Mouse (Mus musculus): Measurements from ENCODE around the gene Slc25a28. TPM values are rescaled to one million over a fixed set of nuclear protein-coding genes. Genes with fewer than 3 reads are reported as not detected.

Slc25a28 gene
- polyA plus RNA-seq (2012): 41.9 and 43.3 TPM in 2 replicates

DNA sequence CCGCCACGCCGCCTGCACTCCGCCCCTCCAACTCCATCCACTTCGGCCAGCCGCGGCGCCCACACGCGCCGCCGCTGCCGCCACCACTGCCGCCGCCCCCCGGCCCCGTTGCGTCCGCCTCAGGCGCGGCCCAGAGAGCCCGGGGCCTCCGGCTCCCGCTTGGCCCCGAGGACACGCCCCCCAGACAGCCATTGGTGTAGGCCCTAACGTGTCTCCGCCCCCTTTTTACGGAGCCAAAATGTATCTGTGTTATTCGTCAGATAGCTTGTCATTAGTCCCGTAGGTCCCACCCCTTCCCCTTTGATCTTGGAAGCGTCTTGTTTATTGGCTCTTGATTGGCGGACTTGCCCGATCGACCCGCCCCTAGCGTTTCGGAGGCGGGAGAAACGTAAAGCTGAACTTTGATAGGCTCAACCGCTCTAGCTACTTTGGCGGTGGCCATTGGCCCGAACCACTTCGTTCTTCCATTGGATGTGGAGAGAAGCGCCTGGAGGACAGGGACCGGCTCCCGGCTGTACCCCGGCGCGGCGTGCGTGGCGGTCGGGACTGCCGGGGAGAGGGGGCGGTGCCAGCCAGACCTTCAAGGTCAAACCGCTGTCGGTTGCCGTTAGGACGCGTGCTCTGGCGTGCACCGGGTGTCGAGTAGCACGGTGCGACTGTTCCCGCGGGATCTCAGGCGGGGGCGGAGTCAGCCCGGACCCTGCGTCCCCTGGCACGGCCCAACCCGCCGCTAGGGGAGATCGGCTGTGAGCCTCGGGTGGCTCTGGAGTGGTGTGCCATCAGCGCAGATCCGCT lies at the start of gene Slc25a28:
TSS of gene Slc25a28 (minus strand) at position 152 of the 795 bp plus-strand sequence.
- no peak for TF ChIP-seq GATA1 (IDR thresholded peaks at IDR 0.05; ENCODE audit: low read length)

DNA sequence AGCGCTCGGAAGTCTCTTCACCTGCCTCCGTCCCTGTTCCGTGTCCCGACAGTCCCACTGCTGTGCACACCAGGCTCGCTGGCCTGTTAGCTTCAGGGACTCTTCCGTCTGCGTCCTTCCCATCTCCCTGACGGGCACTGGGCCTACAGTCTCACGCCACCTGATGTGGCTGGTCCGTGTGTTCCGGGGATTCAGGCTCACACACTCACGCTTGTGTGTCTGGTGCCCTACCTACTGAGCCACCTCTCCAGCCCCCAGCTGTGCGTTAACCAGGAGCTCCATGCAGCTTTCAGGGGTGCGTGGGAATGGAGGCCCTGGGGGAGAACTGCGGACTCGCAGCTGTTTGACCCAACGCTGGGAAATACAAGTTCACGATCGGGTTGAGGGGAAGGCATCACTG lies 49.5 kb upstream of the Slc25a28 start:
- TF ChIP-seq GATA1 (IDR thresholded peaks at IDR 0.05; ENCODE audit: low read length): no peak

DNA sequence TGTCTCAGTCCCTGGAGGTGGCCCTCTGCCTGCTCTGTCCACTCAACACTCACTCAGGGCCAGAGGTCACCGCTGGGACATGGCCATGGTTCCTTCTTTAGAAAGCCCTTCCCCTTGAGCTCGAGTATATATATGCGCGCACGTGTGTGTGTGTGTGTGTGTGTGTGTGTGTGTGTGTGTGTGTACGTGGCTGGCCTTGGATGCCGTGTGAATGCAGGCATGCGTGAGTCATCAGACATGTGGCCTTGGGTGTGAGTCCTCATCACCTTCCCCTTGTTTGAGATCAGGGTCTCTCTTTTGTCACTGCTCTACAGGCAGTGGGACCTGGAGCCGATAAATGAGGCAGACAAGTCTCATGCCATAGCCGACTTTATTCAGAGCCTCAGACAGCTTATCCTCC lies 48.8 kb upstream of the Slc25a28 start:
- no peak for TF ChIP-seq GATA1 (IDR thresholded peaks at IDR 0.05; ENCODE audit: low read length)

DNA sequence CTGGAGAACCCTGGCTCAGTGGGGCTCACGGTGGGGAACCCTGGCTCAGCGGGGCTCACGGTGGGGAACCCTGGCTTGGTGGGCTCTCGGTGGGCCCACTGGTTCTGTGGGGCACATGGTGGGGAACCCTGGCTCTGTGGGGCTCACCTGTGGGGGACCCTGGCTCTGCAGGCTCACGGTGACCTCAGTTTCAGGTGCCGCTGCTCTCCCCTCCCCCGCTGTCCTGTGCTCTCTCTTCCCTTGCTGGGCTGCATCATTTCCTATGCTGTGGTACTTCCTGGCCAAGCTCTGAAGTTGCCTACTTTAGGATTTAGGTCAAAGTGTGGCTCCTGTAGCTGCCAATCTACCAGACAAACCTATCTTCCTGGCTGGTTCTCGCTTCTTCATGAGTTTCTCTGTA lies 48.2 kb upstream of the Slc25a28 start:
- TF ChIP-seq GATA1 (IDR thresholded peaks at IDR 0.05; ENCODE audit: low read length): no peak

DNA sequence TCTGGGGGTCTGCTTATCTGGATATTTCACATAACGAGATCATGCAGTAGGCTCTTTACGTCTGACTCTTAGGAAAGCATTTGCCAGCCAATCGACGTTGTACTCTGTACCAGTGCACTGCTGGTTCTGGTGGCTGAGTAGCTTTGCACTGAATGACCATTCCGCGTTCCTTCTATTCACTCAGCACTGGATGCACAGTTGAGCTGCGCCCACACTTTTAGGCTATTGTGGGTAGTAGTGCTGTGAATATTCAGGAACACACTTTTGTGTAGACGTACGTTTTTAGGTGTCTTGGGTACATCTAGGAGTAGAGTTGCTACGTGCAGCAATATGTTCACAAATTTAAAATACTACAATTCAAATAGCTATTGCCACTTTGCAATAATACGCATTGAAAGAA lies 45.4 kb upstream of the Slc25a28 start:
- no peak for TF ChIP-seq GATA1 (IDR thresholded peaks at IDR 0.05; ENCODE audit: low read length)

DNA sequence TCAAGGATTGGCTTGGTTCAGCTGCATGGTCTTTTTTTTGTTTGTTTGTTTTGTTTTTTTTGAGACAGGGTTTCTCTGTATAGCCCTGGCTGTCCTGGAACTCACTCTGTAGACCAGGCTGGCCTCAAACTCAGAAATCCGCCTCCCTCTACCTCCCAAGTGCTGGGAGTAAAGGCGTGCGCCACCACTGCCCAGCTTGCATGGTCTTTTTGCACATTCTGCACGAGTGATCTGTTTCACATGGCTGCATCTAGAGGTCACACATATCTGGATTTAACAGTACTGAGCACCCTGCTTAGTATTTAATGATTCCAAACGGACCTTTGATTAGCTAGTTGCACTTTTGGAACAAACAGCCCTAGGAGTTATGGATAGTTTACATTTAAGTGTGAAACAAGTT lies 37.3 kb upstream of the Slc25a28 start:
- no peak for TF ChIP-seq GATA1 (IDR thresholded peaks at IDR 0.05; ENCODE audit: low read length)

DNA sequence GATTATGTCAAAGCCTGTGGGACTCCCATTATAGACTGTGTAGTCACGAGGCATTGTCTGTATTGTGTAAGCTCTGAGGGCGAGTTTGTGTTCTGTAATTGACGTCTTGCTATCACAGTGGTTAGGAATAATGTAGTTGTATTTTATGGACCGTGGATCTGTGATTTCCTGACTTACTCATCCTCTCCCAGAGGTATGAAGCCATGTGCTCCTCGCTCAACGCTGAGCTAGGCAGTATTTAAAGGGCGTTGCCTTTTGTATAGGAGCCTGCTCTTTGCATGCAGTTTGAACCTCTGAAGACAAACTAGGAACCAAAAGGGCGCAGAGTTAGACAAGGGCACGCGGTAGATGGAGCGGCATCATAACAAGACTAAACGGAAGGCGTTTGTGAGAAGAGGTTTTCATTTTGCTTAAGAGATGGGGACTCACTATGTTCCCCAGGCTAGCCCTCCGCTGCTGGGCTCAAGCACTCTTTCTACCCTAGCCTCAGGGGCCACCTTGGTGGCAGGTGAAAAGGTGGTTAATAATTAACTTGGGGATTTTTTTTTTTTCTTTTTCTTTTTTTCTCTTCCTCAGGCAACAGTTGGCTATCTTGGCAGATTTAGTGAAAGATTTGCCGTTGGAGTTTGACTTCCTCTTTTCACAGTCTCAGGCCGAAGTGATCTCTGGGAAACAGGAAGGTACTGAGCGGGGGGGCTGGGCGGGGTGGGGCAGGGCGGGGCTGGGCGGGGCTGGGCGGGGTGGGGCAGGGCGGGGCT lies 36.7 kb upstream of the Slc25a28 start:
- TF ChIP-seq GATA1 (IDR thresholded peaks at IDR 0.05; ENCODE audit: low read length): no peak

DNA sequence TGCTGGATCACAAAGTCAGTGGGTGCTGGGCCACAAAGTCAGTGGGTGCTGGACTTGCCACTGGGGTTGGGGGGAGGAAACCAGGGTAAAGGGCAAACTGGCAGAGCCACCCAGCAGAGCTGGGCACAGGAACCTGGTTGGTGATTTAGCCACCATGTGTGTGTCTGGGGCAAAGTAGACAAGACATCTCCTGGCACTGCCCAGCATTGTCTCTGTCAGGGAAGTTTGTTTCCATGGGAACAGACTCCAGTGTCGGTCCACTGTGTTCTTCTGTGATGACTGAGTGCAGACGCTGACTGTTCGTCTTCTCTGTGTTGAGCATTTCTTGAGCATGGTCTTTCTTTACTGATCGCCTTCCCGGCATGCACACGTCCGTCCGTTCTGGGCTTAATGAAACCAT lies 34.6 kb upstream of the Slc25a28 start:
- TF ChIP-seq GATA1 (IDR thresholded peaks at IDR 0.05; ENCODE audit: low read length): no peak

DNA sequence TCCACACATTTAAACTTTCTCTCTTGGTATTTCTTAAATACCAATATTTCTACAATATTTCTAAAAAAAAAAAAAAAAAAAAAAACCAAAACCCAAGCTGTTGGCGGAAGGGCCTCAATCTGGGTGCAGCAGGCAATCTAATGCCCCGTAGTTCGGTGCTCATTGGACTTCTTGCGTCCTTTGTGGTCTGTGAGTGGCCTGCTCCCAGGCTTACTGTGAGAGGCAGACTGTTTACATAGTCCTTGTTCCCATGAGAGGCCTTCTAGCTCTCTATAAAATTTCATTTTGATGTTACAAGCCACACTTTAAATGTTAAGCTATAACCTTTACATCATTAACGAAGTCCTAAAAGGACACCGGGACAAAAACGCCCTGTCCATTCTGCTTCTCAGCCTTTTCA lies 33.5 kb upstream of the Slc25a28 start:
- no peak for TF ChIP-seq GATA1 (IDR thresholded peaks at IDR 0.05; ENCODE audit: low read length)

DNA sequence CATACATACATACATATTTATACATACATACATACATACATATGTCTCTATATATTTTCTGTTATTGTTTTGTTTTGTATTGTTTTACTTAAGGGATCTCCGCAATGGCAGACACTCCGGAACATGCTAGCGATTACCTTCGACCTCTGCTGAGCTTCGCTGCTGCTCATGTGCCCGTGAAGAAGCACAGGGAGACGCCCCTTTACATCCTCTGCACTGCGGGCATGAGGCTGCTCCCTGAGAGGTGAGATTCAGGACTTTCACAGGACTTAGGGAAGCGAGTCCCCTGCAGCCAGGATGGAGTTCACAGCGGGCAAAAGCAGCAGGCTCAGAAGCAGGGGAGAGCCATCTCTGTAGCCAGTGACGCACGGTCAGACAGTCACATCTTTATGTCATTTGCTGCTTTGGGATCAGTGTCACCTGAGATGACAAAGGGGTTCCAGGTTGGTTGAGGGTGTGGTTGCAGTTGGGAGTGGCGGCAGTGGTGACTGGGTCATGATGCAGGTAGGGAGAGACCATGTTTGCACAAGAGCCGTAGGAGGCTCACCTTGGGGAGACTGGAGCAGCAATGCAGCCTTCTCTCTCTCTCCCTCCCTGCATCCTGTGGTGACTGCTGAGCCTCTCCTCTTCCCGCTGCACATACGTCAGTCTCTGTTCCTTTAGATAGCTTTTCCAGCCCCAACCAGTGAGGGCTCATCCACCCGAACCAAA lies 30.3 kb upstream of the Slc25a28 start:
- no peak for TF ChIP-seq GATA1 (IDR thresholded peaks at IDR 0.05; ENCODE audit: low read length)

DNA sequence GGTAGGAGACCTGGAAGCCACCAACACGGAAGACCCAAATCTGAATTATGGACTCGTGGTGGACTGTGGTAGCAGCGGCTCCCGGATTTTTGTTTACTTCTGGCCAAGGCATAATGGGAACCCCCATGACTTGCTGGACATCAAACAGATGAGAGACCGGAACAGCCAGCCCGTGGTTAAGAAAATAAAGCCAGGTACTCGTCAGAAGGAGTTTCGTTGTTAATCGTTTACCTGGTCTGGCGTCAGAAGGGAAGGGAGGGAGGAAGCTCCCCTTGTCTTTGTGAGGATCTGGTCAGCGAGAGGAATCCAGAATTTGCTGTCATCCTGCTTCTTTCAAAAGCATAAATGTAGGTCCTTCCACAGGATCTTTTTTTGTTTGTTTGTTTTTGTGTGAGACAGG lies 29.5 kb upstream of the Slc25a28 start:
- no peak for TF ChIP-seq GATA1 (IDR thresholded peaks at IDR 0.05; ENCODE audit: low read length)

DNA sequence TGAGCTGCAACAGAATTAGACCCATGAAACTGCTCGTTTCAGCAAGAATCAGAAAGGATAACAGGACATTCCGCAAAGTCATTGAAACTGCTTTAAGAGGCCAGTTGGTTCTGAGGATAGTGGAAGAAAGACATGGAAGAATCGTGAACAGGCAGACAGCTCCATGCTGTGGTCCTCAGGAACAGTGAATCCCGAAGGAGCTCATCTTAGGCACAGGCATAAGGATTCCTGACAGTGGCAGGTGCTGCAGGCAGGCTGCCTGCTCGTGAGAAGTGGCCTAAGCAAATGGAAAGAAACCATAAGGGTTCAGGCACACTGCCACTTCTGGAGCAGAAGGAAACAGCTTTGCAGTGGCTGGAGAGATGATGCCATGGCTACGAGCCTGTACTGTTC lies 25.1 kb upstream of the Slc25a28 start:
- TF ChIP-seq GATA1 (IDR thresholded peaks at IDR 0.05; ENCODE audit: low read length): no peak

DNA sequence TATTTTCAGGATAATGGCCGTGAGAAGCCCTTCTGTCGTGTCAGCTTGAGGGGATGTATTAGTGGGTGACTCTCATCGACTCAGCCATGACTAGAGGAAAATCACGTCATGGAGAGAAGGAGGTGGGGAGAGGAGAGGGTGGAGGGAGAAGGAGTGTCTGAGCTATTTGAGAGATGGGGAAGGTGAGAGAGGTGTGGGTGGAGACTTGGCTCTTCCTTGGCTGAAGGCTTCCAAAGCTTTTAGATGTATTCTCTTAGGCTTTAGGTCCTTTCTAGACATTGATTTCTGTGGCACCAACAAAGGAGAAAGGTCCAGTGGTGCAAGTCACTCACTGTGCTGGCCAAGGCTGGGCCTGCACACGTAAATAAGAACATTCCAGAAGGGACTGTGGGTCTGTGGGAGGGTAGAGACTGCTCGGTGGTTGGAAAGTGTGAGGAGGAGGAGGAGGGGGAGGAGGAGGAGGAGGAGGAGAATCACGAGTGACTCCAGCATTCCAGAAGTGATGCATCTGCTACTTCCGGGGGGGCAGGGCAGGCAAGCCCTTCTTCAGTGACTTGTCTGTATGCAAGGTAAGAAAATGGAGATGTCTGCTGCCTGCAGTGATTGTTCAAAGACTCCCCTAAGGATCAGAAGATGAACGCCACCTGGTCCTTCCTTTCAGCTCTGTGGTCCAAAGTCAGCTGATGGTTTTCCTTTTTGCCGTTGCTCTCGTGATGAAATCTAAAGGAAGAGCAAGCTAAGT lies 24.5 kb upstream of the Slc25a28 start:
- no peak for TF ChIP-seq GATA1 (IDR thresholded peaks at IDR 0.05; ENCODE audit: low read length)

DNA sequence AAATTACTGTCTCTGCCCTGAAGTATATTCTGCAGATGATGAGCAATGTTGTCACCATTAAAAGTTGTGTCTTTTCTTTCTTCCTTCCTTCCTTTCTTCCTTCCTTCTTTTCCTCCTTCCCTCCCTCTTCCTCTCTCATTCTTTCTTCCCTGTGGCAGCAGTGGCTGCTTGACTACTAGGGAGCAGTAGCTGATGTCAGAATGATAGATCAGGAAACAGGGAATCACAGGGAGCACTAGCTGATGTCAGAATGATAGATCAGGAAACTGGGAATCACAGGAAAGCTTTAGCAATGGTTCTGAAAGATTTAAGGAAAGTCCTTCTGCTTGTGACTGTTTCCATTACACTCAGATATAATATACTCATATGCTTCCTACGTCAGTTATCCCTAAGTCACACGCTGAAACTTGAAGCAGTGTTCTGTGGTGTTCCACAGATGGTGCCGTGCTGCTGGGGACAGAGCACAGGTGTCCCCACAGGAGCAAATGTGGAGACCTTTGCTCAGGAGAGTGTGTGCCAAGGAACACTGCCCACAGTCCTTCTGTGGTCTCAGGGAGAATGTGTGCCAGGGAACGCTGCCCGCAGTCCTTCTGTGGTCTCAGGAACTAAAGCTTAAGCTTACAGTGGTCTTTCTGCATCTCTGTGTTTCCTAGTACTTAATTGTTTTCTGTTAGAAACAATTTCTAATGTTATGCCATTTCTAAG lies 23.1 kb upstream of the Slc25a28 start:
- no peak for TF ChIP-seq GATA1 (IDR thresholded peaks at IDR 0.05; ENCODE audit: low read length)

DNA sequence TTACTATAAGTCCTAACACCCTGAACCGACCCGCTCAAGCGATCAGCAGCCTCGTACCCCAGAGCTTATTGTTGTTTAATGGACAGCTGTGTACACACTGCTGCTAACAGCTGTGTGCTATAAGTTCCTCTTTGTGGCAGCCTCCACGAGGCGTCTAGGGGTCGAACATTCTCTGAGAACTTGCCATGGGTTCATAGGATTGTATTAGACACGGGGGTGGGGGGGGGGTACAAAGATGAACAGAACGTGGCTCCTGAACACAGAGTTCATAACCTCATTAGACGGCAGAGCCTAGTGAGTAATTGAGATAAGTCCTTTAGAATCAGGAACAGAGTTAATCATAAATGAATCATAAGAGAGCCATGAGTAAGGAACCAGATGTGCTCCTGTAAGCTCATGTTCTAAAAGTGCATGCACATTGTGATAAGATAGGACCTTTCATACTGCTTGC lies 20.9 kb upstream of the Slc25a28 start:
- TF ChIP-seq GATA1 (IDR thresholded peaks at IDR 0.05; ENCODE audit: low read length): no peak

Data from G1E-ER4 (cell line).